Mouse (Mus musculus): ENCODE results near the gene Nkain2. TPM values are rescaled to one million over a fixed set of nuclear protein-coding genes. Genes with fewer than 3 reads are reported as not detected.

Nkain2 gene
- under 1 TPM; 0.26 to 0.43 TPM for total RNA-seq (2021)

DNA sequence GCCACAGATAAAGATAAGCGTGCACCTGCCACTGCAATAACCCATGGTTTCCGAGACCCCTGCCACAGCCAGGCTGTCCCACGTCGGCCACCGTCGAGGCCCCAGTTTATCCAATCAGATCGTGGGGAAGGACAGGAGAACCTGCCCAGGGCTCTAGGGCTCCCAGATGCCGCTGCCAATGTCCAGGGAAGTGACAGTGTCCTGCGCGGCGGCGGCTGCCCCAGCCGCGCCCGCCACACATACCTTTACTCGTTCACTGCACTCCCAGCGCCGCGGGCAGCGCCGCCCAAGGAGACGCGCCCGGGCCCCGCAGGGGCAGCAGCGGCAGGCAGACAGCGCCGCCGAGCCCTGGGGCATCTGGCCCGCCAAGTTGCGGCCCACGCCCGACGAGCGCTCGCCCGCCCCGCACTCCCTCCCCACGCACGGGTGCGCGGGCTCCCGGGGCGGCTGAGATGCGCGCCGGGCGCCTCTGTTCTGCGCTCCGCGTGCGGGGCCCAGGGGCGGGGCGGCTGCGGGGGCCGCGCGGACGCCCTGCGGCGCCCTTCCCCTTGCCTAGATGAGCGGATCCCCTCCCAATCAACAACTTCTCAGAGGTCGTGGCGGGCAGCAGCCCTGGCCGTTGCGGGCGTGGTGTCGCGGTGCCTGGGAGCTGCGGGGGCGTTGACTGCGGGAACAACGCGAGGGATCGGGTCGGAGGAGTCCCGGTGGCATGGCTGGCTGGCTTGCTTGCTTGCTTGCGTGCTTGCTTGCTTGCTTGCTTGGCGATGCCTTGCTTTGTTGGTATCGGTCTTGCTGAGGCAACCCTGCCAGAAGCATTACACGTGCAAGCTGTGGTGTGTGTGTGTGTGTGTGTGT lies at the start of gene Nkain2:
Gene Nkain2, minus strand, starts transcription at position 811 of the 855 bp plus-strand sequence.
- DNase-seq = peak; percentile 57

DNA sequence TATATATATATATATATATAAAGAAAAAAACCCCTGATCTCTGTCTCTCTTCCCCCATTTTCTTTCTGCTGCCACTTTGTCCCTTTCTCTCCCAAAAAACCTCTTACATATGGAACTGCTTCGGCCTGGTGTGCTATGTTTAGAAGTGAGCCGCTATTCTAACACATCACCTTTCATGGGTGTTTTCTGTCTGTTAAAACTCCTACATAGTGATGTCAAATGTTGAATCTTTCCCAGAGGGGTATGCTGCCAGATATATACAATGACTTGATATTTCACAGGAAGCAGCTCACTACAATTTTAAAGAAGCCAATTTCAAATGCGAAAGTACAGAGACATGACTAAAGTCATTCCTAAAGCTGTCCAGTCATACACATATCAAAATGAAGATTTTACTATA lies 49.6 kb upstream of the Nkain2 start:
- DNase-seq = no peak

GRCm38 (mm10) chr10:32895093-32895492 lies 4.8 kb upstream of the Nkain2 start:
- DNase-seq = peak; percentile 21

- peak; percentile 64 for DNase-seq
Observed at GRCm38 (mm10) chr10:32890507-32891131, 357 bp upstream of the Nkain2 start.

DNA sequence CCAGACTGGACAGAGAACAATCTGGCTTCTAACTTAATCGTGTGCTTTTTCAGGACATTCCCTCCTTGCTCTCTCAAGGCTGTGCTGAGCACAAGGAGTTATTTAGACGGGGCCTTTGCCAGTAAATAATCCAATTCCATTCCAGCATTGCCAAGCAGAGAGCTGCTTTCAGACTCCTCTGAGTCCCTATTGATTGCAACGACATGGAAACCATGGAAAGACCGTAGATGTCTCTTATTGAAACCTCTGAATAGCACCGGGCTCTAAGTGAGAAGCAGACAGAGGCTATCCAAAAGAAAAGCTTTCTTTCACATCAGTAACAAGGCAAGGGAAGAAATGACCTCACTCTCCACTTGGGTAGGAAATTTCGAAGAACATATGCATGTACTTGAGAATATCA lies 8.3 kb downstream of the Nkain2 start:
- no peak for DNase-seq

DNA sequence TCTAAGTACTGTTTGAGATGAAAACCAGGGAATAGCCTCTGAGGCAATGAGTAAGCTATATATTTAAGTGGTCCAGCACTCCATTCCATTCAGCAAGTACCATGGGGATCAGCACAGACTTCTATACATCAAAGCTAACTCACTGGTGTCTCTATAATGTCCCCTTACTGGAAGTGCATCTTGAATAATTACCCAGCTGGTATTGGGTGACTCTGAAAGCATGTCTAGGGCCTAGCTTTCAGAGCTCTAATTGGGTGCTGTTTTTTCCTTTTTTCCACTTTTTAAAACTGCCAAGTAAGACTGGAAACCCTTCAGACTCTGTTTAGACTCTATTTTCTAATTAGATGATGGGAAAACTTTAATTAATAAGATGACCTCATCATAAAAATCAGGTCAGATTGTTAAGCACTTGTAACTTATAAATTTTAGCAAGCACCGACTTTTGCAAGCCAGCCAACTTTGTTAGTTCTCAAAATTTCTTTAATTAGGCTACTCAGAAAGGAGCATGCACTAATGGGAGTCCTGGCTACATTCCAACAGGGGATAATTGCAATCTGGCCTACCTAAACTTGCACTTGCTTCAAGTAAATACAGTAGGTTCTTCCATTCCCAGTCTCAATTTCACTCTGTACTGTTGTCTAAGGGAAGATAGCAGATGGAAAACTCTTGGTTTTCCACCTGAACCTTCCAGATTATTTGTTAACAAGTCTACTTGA lies 19.4 kb downstream of the Nkain2 start:
- DNase-seq = no peak

DNA sequence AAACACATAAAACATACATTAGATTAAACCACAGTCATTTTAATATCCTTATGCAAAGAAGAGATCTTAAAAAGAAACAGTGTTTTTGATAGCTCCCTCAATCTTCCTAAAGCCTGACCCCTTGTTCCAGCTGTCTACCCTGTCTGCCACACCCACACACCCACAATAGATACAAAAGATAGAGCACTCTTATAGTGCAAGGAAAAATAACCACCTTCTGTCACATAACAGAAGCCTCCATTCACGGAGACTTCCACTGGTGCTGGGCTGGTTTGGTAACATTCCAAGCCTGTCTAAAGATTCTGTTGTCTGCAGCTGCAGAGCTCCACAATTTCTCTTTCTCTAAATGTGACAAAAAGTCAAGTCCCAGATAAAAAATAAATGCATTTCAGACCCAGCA lies 20.7 kb downstream of the Nkain2 start:
- no peak for DNase-seq

- no peak for DNase-seq
Observed at GRCm38 (mm10) chr10:32815210-32815883, 74.9 kb downstream of the Nkain2 start.

- no peak for DNase-seq
Observed at GRCm38 (mm10) chr10:32796215-32796614, 94.0 kb downstream of the Nkain2 start.

- no peak for DNase-seq
Observed at GRCm38 (mm10) chr10:32790541-32790940, 99.7 kb downstream of the Nkain2 start.

DNA sequence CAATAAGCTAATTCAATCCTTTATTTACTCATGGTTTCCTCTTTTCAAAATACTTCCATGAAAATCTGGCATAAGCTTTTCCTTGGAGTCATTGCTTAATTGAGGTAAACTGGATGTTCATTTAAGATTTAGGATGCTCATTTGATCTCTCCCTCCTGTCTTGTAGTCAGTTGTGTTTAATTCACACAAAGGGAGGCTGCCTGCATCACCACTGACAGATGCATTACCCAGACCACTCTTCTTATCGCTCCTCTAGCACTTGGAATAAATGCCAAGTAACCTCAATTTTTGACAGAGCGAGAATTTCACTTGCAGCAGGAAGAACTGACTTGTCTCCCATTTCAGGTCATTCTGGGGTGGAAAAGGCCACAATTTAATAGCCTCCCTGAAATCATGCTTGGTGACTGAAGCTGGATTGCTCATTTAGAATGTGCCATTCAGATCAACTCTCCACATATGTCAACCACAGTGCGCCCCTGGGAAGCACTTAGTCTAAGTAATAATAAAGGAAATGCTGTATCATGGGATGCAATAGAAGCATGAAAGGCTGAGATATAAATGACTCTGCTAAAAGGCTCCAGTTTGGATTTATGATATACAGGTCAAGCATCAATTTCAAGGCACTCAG lies 107.4 kb downstream of the Nkain2 start:
- DNase-seq = no peak

GRCm38 (mm10) chr10:32738989-32739388 lies 151.3 kb downstream of the Nkain2 start:
- DNase-seq = no peak

DNA sequence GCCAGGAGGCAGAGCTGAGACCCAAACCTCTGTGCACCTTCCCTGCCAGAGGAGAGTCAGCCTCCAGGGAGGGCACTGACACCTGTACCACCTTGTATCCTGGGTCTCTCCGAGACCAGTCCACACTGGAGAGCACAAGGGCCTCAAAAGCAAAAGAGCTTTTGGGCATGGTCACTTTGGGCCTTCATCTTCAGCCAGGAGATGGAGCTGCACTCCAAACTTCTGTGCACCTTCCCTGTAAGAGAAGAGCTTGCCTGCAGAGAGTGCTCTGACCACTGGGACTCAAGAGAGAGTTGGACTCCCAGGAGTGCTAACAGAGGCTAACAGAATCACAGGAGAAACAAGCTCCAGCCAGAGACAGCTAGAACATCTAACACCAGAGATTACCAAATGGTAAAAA lies 183.7 kb downstream of the Nkain2 start:
- DNase-seq = peak; percentile 8

GRCm38 (mm10) chr10:32696661-32697060 lies 193.6 kb downstream of the Nkain2 start:
- no peak for DNase-seq

DNA sequence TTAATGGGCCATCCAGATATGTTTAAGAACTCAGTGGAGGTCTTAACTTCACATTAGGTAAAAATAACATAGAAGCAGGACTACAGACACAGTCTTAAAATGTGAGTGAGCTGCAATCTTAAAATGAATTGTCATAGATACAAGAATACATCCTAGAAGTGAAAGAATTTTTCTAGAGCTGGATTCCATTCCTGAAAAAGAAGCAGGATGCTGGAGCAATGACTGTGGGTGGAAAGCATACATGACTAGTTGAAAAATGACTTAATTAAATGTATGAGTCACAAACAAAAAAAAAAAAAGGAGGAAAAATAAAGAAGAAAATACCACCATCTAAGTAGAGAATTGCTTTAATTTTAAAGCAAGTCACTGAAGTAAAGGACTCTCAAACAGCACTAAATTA lies 205.7 kb downstream of the Nkain2 start:
- DNase-seq = no peak

GRCm38 (mm10) chr10:32640256-32640655 lies 250.0 kb downstream of the Nkain2 start:
- no peak for DNase-seq

GRCm38 (mm10) chr10:32639173-32639572 lies 251.1 kb downstream of the Nkain2 start:
- DNase-seq = no peak

- no peak for DNase-seq
Observed at GRCm38 (mm10) chr10:32631043-32631442, 259.2 kb downstream of the Nkain2 start.

GRCm38 (mm10) chr10:32604448-32604847 lies 285.8 kb downstream of the Nkain2 start:
- no peak for DNase-seq

DNA sequence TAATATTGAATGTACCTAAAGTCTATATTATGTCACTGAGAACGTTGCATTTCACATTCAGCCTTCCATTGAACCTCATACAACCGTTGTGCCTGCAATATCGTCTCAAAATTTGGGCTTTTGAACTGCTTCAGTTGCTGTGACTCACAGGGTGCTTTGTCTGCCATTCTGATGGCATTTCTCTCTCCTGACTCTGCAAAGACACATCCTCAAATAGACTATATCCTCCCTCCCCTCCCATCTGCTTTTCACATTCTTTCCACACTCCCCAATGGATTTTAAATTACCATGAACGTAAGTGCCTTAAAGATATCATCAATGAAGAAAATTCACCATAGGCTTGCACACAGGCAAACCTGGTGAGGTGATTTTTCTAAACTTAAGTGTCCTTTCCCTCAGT lies 287.5 kb downstream of the Nkain2 start:
- DNase-seq = no peak

DNA sequence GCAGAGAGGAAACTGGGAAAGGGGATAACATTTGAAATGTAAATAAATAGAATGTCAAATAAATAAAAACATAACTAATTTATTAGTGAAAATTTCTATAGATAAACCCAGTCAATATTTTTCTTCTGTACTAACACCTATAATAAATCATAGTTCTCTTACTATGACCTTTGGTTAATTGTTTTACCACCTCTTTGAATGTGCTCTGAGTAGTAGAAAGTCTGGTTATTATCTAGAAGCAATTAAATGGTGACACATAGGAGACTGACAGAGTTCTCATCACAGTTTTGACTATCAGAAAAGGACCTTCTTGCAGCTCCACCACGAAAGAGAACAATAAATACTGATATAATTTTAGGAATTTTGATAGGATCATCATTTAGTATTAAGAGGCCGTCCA lies 295.3 kb downstream of the Nkain2 start:
- DNase-seq = no peak

GRCm38 (mm10) chr10:32577276-32577580 lies 313.0 kb downstream of the Nkain2 start:
- no peak for DNase-seq
